Mouse (Mus musculus): ENCODE measurements around the gene Ect2.

Gene Ect2

DNA sequence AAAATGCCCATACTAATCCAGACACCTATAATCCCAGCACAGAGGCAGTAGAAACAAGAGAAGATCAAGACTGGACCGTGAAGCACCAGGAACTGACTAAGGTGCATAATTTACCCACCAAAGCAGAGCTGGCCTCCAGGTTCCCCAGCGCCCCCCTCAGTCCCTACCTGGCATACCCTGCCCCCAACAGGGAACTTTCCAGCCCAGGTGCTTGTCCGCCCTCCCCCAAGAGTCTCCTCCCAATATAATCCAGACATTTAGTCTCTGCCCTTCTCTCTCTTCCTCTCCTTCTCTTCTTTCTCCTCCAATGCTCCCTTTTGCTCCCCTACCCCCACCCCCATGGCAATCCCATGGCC lies 2.9 kb upstream of the Ect2 start:
- DNase-seq (ENCODE audit: low read depth): no peak

DNA sequence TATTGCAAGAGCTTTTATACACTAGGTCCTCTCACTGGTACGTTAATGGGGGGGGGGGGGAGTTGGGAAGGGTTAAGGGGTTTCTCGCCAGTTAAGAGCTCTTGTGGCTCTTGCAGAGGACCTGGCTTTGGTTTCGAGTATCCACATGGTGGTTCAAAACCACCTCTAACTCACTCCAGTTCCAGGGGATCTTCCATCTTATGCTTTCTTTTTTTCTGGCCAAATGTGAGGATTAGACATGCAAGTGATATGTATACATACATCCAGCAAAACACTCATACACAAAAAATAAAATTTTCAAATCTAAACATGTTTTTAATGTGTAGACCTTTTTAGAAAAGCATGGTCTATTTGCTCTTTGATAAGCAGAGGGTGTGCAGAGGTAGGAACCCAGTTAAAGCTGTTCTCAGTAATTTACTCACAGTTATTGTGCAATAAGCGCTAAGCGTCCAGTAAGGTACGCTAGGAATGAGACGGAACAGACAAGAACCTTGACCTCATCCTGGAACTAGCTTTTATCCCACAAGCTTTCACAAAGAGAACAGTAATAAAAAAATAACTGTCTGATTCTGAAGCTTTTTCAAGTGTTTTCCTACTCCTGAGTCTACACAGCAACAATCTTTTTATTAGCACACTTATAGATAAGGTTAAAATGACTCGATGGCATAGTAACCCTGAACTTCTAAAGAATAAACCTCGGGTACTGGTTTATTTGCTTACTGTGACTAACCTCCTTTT lies 2.3 kb upstream of the Ect2 start:
- no peak for DNase-seq (ENCODE audit: low read depth)

DNA sequence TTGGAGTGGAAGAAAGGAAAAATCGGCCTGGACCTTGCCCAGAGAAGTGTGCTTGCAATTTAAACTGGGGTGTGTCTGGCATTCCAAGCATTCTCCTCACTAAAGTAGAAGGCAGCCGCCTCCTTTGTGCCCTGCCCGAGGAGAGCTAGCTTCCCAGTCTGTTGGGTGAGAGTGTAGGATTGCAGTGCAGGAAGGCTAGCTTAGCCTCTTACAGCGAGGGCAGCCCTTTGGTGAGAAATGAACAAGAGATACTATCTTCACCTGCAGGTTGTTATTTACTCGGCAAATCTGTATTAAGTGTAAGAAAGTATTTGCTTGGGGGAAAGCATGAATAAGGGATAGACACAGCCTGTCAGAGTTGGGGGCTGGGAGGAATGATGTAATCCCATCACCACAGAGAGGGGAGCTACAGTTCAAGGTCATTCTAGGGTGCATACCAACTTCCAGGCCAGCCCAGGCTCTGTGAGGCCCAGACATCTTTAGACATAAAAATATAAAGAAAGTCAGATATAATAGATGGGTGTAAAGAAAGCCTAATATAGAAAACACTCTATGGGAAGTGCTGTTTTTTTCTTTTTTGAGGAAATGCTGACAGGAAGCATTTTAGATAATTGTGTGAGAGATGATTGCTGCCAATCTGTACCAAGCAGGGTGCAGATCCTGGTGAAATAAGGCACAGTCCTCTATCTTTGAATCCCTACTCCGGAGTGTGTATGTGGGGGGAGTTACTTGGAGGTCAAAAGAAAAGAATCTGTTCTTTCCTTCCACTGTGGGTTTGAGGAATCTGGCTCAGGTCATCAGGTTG lies 1.6 kb upstream of the Ect2 start:
- peak; percentile 77 for DNase-seq (ENCODE audit: low read depth)

DNA sequence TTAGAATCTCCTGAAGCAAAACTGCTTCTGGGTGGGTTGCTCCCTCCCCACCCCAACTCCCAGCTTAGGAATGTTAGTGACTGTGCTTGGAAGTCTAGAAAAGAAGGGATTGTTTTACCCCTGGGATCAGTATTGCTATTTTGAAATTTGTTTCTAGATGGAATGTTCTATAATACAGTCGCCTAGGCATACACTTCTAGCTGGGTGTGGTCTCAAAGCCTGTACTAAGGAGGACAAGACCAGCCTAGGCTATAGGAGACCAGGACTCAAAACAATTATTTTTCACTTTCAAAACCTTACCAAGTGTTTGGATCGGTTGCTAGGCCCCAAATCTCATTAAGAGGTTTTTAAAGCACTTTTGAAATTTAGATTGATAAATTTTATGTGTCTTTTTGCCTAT lies 602 bp upstream of the Ect2 start:
- no peak for DNase-seq (ENCODE audit: low read depth)

GRCm38 (mm10) chr3:27153191-27153671 lies 447 bp downstream of the Ect2 start:
- DNase-seq (ENCODE audit: low read depth): peak; percentile 59

GRCm38 (mm10) chr3:27145733-27146132 lies 7.9 kb downstream of the Ect2 start:
- no peak for DNase-seq (ENCODE audit: low read depth)

- no peak for DNase-seq (ENCODE audit: low read depth)
Measured at GRCm38 (mm10) chr3:27143570-27143969, 10.1 kb downstream of the Ect2 start.

GRCm38 (mm10) chr3:27140101-27140500 lies 13.6 kb downstream of the Ect2 start:
- DNase-seq (ENCODE audit: low read depth): no peak

DNA sequence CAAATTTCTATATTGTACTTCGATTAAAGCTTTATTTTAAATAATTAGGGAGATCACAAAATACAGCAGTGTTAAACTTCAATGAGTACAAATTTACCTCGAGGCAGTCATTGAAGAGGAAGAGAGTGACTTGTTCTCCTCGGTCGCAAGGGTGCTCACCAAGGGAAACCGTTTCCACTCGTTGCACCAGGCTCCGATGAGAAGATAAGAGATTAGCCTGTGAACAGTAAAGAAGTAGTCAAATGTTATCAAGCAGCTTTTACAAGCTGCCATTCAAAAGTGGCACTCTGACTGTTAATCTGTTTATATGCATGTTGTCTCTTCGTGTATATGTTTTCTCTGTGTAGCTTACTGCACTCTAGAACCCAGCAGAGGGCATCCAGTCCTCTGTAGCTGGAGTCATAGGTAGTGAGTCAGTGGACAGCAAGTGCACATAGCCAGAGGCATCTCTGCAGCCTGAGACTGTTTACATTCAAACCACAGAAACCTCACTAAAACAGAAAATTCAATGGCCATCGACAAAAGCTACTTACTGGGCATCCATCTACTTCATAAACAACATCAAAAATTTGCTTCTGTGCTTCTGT lies 31.7 kb downstream of the Ect2 start:
- peak; percentile 35 for DNase-seq (ENCODE audit: low read depth)

GRCm38 (mm10) chr3:27120932-27121331 lies 32.7 kb downstream of the Ect2 start:
- no peak for DNase-seq (ENCODE audit: low read depth)

- DNase-seq (ENCODE audit: low read depth): peak; percentile 38
Measured at GRCm38 (mm10) chr3:27118227-27118626, 35.5 kb downstream of the Ect2 start.

GRCm38 (mm10) chr3:27110860-27111259 lies 42.8 kb downstream of the Ect2 start:
- peak; percentile 56 for DNase-seq (ENCODE audit: low read depth)

GRCm38 (mm10) chr3:27109109-27109508 lies 44.6 kb downstream of the Ect2 start:
- DNase-seq (ENCODE audit: low read depth): no peak

DNA sequence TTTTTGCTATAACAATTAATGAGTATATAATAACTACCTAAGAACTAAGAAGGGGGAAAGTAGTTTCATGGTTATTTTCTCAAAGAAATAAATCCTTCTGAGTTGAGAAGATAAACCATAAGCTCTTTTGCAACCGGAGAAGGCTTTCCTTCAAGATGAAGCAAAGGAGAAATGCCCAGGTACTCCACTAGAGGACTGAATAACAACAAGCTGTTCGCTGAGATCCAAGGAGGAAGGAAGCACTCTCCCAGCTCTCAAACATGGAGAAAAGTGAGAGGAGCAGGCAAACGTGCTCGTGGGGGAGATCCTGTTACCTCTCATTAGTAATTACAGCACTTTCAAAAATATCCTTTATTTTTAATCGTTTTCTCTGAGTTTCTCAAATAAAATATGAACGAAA lies 46.5 kb downstream of the Ect2 start:
- DNase-seq (ENCODE audit: low read depth): peak; percentile 18

GRCm38 (mm10) chr3:27102965-27103364 lies 50.7 kb downstream of the Ect2 start:
- no peak for DNase-seq (ENCODE audit: low read depth)

- DNase-seq (ENCODE audit: low read depth): no peak
Measured at GRCm38 (mm10) chr3:27098633-27099032, 55.0 kb downstream of the Ect2 start.

DNA sequence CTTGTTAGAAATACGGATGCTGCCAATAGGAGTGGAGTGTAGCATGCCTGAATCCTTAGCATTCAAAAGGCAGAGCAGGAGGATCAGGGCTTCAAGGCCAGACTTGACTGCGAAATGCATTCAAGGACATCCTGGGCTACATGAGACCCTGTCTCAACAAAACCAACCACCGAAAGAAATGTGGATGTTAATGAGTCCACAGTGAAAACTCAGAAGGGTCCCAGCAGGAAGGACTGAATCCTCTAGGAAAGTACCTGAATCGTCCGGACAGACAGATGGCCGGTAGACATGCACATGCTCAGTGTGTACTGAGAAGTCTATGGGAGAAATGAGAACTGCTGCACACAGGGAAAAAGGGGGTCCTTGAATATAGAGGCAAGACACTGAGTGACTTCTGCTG lies 67.5 kb downstream of the Ect2 start:
- no peak for DNase-seq (ENCODE audit: low read depth)

GRCm38 (mm10) chr3:27081229-27082060 lies 72.2 kb downstream of the Ect2 start:
- no peak for DNase-seq (ENCODE audit: low read depth)

GRCm38 (mm10) chr3:27080061-27080770 lies 73.5 kb downstream of the Ect2 start:
- no peak for DNase-seq (ENCODE audit: low read depth)

DNA sequence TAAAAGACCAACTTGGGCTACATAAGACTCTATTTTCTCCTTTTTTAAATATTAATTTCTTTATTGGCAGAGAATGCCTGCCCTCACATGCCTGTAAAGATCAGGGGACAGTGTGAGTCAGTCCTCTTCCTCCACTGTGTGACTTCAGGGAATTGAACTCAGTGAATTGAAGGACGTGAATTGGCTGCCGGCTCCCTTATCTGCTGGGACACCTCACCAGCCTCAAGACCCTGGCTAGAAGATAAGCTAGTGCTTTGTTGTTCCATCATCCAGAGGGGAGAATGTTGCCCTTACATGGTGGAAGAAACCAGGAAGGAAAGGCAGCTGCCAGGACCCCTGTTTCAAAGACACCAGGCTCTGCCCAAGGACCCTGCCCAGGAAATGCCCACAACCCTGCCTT lies 79.8 kb downstream of the Ect2 start:
- no peak for DNase-seq (ENCODE audit: low read depth)

GRCm38 (mm10) chr3:27071706-27072105 lies 82.0 kb downstream of the Ect2 start:
- DNase-seq (ENCODE audit: low read depth): peak; percentile 8

All from NIH3T3 (cell line).